Mouse (Mus musculus) T-cell, adult 66 days (primary cell): Measurements from ENCODE around the gene Adamts12. TPM values are rescaled to one million over a fixed set of nuclear protein-coding genes. Genes with fewer than 3 reads are reported as not detected.

Experiments
- total RNA-seq, 2 experiments: library from RNA; stranded (reverse); gene quantifications; 3 replicates in 1 of 2; 4 replicates in 1 of 2; pipeline ENCODE4 v1.2.4; 2023

The Adamts12 gene
- total RNA-seq = not detected

DNA sequence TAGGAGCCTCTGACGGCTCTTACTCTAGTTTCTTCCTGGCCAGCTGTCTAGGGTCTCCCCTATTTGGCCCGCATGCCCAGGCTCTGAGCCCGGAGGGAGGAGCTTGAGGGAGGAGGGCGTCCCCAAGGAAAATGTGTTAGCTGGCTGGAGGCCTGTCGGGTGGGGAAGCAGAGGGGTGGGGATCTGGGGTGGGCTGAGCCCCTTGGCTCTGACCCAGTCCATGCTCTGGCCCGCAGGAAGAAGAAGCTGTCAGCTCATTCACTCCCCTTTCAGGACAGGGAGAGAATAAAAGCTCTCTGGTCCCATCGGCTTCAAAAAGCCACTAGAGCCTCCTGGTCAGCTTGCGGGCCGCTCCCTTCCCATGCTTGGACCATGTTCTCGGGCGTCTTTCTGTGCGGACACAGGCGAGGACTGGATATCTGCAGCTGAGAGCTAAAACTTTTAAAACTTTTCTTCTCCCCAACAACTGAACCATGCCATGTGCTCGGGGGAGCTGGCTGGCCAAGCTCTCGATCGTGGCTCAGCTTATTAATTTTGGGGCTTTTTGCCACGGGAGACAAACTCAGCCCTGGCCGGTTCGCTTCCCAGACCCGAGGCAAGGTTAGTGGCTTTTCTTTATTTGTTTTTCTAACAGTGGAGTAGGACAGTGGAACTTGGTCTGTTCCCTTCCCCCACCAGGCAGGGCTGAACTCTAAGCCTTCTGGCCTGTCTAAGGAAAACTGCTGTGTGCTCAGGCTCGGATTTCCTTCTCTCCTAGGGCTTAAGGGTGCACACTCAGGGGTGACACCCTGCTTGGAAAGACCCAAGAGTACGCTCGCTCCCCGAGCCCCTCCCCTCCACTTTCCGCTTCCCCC is at the start of gene Adamts12:
Adamts12 (plus strand) TSS at position 233 of the 854 bp plus-strand sequence.

DNA sequence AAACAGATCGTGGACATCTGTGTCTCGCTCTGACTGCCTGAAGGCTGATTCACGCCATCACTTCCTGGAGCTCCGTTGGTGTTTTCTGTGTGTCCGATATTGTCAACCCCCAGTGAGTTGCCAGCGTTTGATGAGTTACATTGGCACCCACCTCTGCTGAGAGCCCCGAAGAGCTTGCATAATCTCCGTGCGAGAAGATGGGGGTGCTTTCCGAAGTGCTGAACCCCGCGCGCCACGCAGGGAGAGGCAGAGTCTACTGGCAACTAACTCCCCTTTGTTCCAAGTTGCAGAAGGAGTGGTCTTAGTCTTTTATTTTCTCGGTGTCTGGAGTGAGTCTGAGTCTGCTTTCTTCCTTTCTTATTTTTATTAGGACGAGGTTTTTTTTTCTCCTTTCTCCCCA is 26.9 kb upstream of the Adamts12 start, which contains the start of gene Rxfp3:
Rxfp3 (minus strand) TSS at position 281 of the 400 bp plus-strand sequence.

Other genes with a start within 250 kb of the Adamts12 start
- not detected for gene C1qtnf3, start 112.5 kb upstream of the Adamts12 start, total RNA-seq
- 1 to 10 TPM; 3.5 to 3.9 TPM for gene Amacr, start 83.0 kb upstream of the Adamts12 start, total RNA-seq
- under 1 TPM in 1 of 2 experiments, not detected in 1; 0.18 TPM for gene Slc45a2, start 64.1 kb upstream of the Adamts12 start, total RNA-seq
- gene Rxfp3, start 26.8 kb upstream of the Adamts12 start, total RNA-seq = not detected